Comparison of ENCODE assay signal across 8 mouse cellular contexts in genomic region chr7:16780825-16781554, GRCm38 (mm10). TPM values are rescaled to one million over a fixed set of nuclear protein-coding genes. Genes with fewer than 3 reads are reported as not detected.
DNase-seq lines count a peak whose midpoint lies in the region; ATAC-seq and TF ChIP-seq lines count a peak whose summit lies in the region.

TSS of gene Slc1a5 (plus strand) at chr7:16781340.

- H3K4me3 ChIP-seq in C2C12 (ENCODE audit: insufficient read depth, poor library complexity, severe bottlenecking): peak within 1 kb of the TSS; percentile 49
- peak within 1 kb of the TSS; percentile 81 for H3K4me3 ChIP-seq in heart, embryonic 13.5 days
- H3K4me3 ChIP-seq in liver, embryonic 12.5 days: peak within 1 kb of the TSS; percentile 99
- peak within 1 kb of the TSS; percentile 59 for H3K4me3 ChIP-seq in stomach, embryonic 15.5 days (replicated peaks)

- peak within 1 kb of the TSS; percentile 92 for H3ac ChIP-seq in C2C12 (ENCODE audit: control insufficient read depth, insufficient read length, low read depth)

- H3K9me3 ChIP-seq in heart, embryonic 13.5 days: no peaks in the 10 kb centered on the region
- H3K9me3 ChIP-seq in liver, embryonic 12.5 days (replicated peaks): no peaks in the 10 kb centered on the region
- no peaks in the 10 kb centered on the region for H3K9me3 ChIP-seq in stomach, embryonic 15.5 days

- peak; percentile 82 for DNase-seq in brain, adult 2 months (ENCODE audit: low read depth, low spot score)
- peak; percentile 95 for DNase-seq in kidney, postnatal 10 days
- DNase-seq in natural killer cell, adult 2 months (ENCODE audit: low spot score in 2 of 2): peak; percentile 94 to 96

- ATAC-seq in erythroid progenitor cell, adult 5-6 weeks (replicated peaks; ENCODE audit: low FRiP score, poor library complexity, severe bottlenecking): peak; percentile 79
- peak; percentile 76 for ATAC-seq in heart, embryonic 13.5 days (ENCODE audit: extremely low read depth, insufficient number of reproducible peaks, low FRiP score, low TSS enrichment)
- peak; percentile 71 for ATAC-seq in liver, embryonic 12.5 days
- peak; percentile 82 for ATAC-seq in stomach, embryonic 15.5 days (ENCODE audit: insufficient read depth, low FRiP score, low read depth)

- peaks cover 40% of the 10 kb centered on the region for H3K4me1 ChIP-seq in heart, embryonic 13.5 days
- peaks cover 45% of the 10 kb centered on the region for H3K4me1 ChIP-seq in liver, embryonic 12.5 days
- peaks cover 25% of the 10 kb centered on the region for H3K4me1 ChIP-seq in stomach, embryonic 15.5 days

- peak within 1 kb of the TSS; percentile 90 for H3K9ac ChIP-seq in heart, embryonic 13.5 days
- H3K9ac ChIP-seq in liver, embryonic 12.5 days: peak within 1 kb of the TSS; percentile 98
- peak within 1 kb of the TSS; percentile 66 for H3K9ac ChIP-seq in stomach, embryonic 15.5 days

- peaks cover 15% of the 10 kb centered on the region for H3K79me3 ChIP-seq in C2C12 (ENCODE audit: low read depth)

- no peaks in the 10 kb centered on the region for H3K27me3 ChIP-seq in C2C12 (ENCODE audit: control insufficient read depth, insufficient read depth, insufficient read length)
- no peaks in the 10 kb centered on the region for H3K27me3 ChIP-seq in heart, embryonic 13.5 days (replicated peaks)
- no peaks in the 10 kb centered on the region for H3K27me3 ChIP-seq in liver, embryonic 12.5 days (replicated peaks)
- H3K27me3 ChIP-seq in stomach, embryonic 15.5 days (replicated peaks): no peaks in the 10 kb centered on the region

- no peak for TF ChIP-seq CTCF in C2C12 (IDR thresholded peaks at IDR 0.05; ENCODE audit: control insufficient read depth, insufficient read depth, insufficient read length)

- no peaks in the 10 kb centered on the region for H3K36me3 ChIP-seq in C2C12 (ENCODE audit: control insufficient read depth, insufficient read depth)
- 0 out of 2 replicates have a peak, but pooled peaks cover 3% of the 10 kb centered on the region for H3K36me3 ChIP-seq in heart, embryonic 13.5 days
- peaks cover 25% of the 10 kb centered on the region for H3K36me3 ChIP-seq in liver, embryonic 12.5 days
- H3K36me3 ChIP-seq in stomach, embryonic 15.5 days: no peaks in the 10 kb centered on the region

- 3% methylated on average over 34 of the region's 34 CpGs for WGBS in heart, embryonic 13.5 days
- 2% methylated on average over 34 of the region's 34 CpGs for WGBS in liver, embryonic 12.5 days (ENCODE audit: insufficient replicate concordance)
- 4% methylated on average over 34 of the region's 34 CpGs for WGBS in stomach, embryonic 15.5 days

- H3K4me2 ChIP-seq in heart, embryonic 13.5 days: peak within 1 kb of the TSS; percentile 100
- peak within 1 kb of the TSS; percentile 89 for H3K4me2 ChIP-seq in liver, embryonic 12.5 days
- H3K4me2 ChIP-seq in stomach, embryonic 15.5 days: peak within 1 kb of the TSS; percentile 92

- H3K27ac ChIP-seq in heart, embryonic 13.5 days (replicated peaks): peak within 1 kb of the TSS; percentile 57
- peak within 1 kb of the TSS; percentile 98 for H3K27ac ChIP-seq in liver, embryonic 12.5 days
- peak within 1 kb of the TSS; percentile 60 for H3K27ac ChIP-seq in stomach, embryonic 15.5 days

- peaks cover 37% of the 10 kb centered on the region for H3K79me2 ChIP-seq in C2C12 (ENCODE audit: control insufficient read depth, insufficient read depth)

TF ChIP-seq in C2C12, 6 proteins besides CTCF, POLR2A, EP300 and RAD21:
- TF ChIP-seq USF1 (IDR thresholded peaks at IDR 0.05; ENCODE audit: low read depth) (no peak), MYOD1 (IDR thresholded peaks at IDR 0.05; ENCODE audit: control insufficient read depth, insufficient read length, low read depth) (no peak), MYOG (IDR thresholded peaks at IDR 0.05; ENCODE audit: control insufficient read depth, extremely low read depth, insufficient read length) (no peak), MAX (IDR thresholded peaks at IDR 0.05) (no peak), FOSL1 (IDR thresholded peaks at IDR 0.05; ENCODE audit: insufficient read depth, low read length, poor library complexity, severe bottlenecking) (no peak), CEBPB (IDR thresholded peaks at IDR 0.05; ENCODE audit: low read depth) (no peak)

RNA-seq across cellular contexts. Expression of gene Slc1a5, which starts in this region (rescaled TPM):
- polyA plus RNA-seq in C2C12 (2012; fragmentation: generic; extraction: Trizol): 31.5 TPM
- total RNA-seq in erythroid progenitor cell, adult 5-6 weeks (2015; ENCODE audit: low replicate concordance): 596 and 609 TPM in 2 replicates
- total RNA-seq in erythroid progenitor cell, adult 5-6 weeks (2017; ENCODE audit: low replicate concordance): 412 and 455 TPM in 2 replicates
- 35.2 and 37.8 TPM in 2 replicates for polyA plus RNA-seq in heart, embryonic 13.5 days (2015; fragmentation: Nextera tagmentation; extraction: Ambion mirVana)
- polyA plus RNA-seq in liver, embryonic 12.5 days (2016; fragmentation: Nextera tagmentation; extraction: Ambion mirVana): 127 and 128 TPM in 2 replicates
- polyA plus RNA-seq in stomach, embryonic 15.5 days (2015; fragmentation: Nextera tagmentation; extraction: Ambion mirVana): 64.2 and 66.3 TPM in 2 replicates

Comparison
In these comparisons a context has a peak if more than half of its experiments do, and no peak if none do; other contexts are left out.
1. Peak in every context shown above with its lines: DNase-seq, ATAC-seq, H3K4me3 ChIP-seq and H3K27ac ChIP-seq.
2. H3K4me3 ChIP-seq: peak in every context shown above with its lines; median percentile 99 in liver, embryonic 12.5 days; 81 in heart, embryonic 13.5 days; 59 in stomach, embryonic 15.5 days; 49 in C2C12.